Mouse (Mus musculus) c-Kit-positive CD71-negative TER-119-negative erythroid progenitor cells, embryonic 14.5 days (primary cell): ENCODE data around the gene Misp.

Experiments used
- DNase-seq: peaks from one replicate; pipeline ENCODE4 v3.0.0-alpha.2; 2013; ENCODE audit warnings: low read depth

The Misp gene

DNA sequence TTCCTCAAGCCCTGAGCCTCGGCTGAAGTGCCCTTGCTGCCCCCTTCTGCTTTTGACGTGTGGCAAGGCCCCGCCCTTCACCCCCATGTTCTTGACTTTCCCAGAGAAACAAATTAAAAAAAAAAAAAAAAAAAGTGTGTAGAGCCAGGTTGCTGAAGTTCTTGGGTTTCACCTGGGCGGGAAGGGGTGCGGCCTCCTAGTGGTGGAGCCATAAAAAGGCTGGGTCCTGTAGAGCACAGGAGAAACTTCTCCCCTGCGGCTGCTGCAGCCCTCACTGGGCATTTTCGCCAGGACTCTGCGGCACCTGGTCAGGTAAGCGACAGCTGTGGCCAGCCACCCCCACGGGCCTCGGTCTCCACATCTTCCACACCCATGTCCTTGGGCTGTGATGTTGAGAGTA is at the start of gene Misp:
Gene Misp, plus strand, starts transcription at position 208 of the 400 bp plus-strand sequence.
- no peak for DNase-seq

DNA sequence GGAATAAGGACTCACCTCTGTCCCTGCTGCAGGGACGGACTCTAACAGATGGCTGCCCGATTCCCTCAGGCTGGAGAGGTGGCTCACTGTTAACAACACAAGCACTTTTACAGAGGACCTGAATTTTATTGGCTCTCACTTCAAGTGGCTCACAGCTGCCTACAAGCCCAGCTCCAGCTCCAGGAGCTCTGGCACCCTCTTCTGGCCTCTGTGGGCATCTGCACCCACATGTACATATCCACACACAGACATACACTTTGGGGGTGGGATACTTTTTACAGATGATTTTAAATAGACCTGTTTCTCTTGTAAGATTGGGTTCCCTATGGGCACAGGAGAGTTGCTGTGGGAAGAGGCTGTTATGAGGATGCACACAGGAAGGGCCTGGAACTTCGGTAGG is 48.5 kb upstream of the Misp start:
- DNase-seq: no peak

DNA sequence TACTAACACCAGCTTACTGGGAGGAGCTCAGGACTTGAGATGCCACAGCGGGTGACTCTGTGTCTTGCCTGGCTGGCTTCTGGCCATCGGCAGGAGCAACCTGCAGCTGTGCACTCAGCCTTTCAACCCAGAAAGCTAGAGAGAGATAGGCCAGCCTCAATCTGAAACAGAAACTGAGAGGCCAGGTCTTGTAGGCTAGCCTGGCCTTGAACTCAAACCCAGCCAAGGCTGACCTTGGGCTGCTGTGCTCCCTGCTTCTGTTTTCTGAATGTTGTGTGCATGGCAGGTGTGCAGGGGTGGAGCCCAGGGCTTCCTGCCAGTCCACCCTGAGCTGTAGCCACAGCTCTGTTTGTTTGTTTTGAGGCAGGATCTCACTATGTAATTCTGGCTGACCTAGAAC is 47.6 kb upstream of the Misp start:
- DNase-seq: no peak

DNA sequence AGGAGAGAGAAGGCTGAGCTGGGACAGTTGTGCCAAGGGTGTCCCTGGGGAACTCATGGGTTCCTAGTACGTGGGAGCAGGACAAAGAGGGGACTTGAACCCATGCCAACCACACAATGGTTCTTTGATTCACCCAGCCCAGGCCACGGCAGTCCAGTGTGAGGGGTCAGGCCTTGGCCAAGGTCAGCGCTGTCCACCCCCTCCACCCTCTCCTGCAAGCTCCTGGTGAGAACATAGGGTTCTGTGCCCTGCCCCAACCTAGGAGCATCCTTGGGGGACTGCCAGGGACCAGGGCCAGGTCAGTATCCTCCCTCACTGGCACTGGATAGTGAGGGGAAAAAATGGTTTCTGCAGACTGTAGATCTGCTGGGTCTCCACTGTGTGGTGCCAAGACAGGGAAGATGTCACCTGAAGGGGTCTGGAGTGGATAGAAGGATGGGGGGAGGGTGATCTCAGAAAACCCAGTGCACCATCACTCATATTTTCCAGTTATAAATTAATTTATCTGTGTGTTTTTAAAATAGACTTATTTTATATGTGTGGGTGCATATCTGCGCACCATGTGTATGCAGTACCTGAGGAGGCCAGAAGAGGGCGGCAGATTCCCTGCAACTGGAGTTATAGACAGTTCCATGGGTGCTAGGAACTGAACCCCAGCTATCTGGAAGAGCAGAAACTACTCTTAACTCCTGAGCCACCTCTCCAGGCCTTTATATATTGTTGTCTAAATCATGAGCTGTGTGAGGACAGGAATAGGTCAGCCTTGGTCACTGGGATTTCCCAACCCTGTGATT is 46.1 kb upstream of the Misp start:
- DNase-seq: no peak

DNA sequence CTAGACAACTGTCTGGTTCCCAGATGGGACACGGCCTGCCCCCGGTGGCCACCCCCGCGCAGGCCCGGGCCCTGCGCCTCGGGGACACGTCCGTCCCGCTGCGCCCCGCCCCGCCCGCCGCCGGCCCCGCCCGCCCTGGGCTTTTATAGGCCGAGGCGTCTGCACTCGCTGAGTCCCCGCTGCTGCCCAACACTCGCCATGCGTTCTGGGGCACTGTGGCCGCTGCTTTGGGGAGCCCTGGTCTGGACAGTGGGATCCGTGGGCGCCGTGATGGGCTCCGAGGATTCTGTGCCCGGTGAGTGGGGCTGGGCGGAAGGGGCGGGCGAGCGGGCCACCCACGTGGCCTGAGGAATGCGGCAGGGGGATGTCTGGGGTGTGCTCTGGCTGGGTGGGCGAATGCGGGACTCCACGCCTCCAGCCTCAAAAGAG is 43.7 kb upstream of the Misp start, which contains the start of gene Fstl3:
Gene Fstl3, plus strand, starts transcription at position 170 of the 429 bp plus-strand sequence.
- DNase-seq: no peak

DNA sequence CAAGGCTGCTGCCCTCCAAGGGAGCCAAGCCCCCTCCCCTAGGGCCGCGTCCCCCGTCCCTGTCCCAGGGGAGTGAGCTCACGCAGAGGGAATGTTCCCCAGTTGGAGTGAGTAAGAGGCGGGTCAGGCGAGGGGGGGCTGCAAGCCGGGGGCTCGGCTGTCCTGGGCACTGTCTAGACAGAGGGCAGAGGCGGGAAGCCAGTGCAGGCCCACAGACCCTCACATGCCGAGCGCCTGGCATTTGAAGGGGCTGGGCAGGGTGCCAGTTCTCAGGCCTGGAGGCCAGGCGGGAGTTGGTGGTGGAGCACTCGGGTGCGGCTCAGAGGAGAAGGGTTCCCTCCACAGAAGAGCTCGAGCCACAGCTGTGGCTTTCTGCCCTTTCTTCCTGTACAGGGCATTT is 42.8 kb upstream of the Misp start:
- DNase-seq: no peak

DNA sequence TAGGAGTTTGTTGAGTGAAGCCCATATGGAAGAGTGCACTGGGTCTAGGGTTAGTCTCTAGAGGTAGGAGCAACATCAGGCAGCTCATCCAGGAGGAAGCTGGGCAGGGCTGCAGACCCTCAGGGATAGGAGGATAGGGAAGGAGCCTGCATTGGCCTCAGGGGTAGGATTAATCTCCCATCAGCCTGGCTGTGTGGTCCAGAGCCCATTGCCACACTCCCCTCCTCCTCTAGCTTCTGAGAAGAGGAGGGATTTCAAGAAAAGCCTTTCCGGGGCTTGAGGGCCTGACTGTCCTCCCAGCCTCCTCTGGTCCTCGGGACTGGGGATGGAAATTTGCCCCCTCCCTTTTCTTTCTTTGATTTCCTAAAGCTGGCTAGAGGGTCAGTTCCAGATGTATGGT is 41.6 kb upstream of the Misp start:
- DNase-seq: no peak

DNA sequence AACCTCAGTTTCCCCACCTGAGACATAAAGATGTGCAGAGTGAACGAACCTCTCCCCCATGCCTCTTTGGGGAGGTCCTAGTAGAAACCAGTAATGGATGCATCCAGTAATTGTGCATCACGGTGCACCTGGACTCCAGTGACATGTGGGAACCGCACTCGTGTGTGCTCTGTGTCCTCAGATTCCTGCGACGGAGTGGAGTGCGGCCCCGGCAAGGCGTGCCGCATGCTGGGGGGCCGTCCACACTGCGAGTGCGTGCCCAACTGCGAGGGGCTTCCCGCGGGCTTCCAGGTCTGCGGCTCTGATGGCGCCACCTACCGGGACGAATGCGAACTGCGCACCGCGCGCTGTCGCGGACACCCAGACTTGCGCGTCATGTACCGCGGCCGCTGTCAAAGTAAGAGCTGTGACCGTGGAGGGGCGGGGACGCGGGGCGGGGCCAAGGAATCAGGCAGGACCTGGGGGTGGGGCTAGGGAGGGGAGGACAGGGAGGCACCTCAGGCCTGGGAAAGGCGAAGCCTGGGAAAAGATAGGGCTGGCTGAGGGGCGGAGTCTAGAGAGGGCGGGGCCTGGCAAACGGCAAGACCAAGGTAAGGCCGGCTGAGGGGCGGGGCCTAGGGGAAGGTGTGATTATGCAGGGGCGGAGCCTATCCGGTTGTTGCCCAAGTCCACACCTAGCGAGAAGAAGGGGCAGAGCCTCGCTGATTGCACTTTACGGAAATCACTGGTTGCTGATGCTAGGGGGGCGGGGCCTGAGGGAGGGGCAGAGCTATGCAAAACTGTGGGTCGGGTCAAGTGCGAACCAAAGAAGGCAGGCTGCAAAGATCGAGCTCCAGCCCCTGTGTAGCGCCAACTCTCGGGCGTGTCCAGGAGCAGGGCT is 40.8 kb upstream of the Misp start:
- DNase-seq: peak; percentile 95

DNA sequence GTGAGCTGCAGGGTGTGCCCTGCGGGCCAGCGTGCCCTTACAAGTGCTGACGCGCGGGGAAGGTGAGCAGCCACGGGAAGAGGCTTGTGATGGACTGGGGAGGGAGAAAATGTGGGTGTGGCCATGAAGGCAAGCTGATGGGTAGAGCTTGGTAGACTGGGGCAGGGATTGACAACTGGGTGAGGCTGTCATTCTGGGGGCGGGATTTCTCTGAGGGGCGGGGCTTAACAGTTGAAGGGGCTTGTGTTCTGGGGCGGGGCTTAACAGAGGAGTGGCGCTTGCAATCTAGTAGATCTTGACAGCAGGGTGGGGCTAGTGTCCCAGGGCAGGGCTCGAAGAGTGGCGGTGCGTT is 40.1 kb upstream of the Misp start:
- peak; percentile 79 for DNase-seq

DNA sequence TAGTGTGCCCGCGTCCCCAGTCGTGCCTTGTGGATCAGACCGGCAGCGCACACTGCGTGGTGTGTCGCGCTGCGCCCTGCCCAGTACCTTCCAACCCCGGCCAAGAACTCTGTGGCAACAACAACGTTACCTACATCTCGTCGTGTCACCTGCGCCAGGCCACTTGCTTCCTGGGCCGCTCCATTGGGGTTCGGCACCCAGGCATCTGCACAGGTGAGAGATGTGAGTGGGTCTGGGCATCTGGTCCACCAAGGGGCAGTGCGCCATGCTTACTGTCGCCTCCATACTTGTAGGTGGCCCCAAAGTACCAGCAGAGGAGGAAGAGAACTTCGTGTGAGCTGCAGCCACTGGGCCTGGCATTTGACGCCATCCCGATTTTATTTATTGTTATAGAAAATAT is 39.6 kb upstream of the Misp start:
- DNase-seq: no peak

DNA sequence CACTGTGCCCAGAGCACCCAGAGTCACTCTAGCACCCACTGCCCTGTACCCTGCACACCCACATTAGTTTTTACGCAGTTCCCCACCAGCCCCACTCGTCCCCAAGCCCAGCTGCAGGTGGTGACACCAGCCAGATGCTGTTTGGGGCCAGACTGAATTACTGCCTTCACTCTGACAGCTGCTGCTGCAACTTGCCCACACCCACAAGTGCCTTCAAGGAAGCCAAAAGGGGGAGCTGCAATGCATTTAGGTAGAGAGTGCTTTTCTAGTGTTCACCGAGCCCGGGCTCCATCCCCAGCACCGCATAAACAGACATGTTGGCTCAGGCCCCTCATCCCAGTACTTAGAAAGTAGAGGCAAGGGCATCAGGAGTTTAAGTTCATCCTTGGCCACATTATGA is 38.8 kb upstream of the Misp start:
- DNase-seq: no peak

DNA sequence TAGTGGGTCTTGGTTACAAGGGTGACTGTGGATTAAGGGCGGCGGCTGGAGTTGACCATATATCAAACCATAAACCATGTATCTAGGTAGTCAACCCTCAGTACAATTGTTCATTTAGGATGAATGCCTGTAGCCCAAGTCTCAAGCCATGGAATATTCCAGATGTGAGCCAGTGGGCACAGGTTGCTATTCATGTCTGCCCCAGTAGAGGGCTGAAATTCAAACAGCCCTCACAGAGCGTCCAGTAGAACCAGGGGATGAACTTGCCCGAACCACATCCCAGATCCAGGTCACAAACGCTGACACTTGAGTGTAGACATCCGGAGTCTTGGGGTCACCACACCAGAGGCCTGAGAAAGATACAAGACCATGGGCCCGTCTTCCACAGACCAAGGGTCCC is 37.7 kb upstream of the Misp start:
- DNase-seq: no peak

DNA sequence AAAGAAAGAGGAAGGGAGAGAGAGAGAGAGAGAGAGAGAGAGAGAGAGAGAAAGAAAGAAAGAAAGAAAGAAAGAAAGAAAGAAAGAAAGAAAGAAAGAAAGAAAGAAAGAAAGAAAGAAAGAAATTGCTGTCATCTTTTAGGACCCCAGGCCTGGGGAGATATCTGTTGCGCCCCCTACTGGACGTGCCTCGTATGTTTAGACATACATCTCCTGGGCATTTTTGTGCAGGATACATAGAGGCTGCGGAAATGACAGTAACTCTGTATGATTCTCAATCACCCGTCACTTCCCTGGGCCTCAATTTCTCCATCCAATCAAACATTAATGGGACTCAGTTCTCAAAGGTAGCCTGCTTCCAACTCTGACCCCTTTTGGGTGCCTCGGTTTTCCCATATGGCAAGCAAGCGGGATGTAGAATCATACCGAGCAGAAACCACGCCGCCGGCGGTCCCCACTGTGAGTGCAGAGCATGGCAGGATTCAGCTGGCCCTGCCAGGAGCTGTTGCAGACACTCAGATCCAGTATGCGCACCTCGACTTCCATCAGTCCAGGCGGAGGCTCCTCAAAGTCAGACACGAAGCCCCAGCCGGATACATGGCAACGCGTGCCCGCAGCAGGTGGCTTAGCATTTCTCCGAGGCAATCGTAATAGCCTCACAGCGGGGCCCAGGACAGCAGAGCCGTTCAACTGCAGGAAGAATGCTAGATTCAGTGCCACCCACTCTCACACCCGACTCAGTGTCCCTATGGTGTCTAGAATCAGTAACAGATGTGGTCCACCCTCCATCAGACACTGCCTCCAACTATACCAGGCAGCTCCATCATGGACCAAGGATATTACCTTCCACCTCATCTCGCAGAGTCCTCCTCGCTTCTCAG is 36.6 kb upstream of the Misp start:
- peak; percentile 62 for DNase-seq

DNA sequence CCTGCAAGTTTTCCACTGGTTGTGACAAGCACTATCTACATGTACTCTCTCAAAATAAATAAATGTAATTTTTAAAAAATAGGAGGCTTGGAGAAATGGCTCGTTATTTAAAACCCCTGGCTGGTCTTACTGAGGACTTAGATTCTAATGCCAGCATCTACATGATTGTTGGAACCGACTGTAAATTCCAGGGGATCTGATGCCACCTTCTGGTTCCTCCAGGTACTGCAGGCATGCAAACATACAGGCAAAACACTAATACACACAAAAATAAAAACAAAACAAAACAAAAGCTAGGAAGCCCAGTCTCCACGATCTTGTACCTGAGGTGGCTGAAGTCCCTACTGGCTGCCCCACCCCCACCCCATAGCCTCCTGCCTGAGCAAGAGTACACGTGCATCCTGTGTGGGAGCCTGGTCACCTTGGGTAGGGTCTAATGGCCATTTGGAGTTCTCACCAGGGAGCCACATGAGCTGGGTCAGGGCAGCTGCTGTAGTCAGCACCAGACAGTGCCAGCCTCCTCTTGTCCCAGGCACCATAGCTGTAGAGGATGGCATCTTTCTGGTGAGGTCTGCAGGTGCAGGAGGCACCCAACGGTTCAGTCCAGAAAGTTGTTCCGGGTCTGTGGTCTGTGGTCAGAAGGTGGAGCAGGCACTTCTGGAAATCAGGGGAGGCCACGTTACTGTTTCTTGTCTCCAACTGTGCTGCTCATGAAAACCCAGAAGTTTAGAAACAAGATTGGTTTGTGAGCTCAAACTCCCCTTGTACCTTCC is 32.2 kb upstream of the Misp start:
- peak; percentile 75 for DNase-seq

DNA sequence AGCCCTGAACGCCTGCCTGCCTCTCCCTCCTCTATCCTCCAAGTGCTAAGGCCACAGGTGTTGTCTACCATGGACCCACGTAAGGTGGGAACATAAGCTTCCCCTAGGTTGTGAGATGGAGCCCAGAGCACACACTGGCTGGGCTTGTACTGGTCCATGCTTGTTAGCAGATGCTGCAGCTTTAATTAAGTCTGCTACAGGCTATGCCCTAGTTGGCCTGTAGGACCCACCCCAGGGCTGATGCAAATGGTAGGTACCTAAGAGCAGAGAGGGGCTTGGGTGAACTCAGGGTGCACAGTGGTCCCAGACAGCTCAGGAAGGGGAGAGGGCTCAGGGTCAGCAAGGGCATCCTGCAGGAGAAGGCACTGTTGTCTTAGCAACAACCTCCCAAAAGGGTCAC is 31.2 kb upstream of the Misp start:
- DNase-seq: no peak

DNA sequence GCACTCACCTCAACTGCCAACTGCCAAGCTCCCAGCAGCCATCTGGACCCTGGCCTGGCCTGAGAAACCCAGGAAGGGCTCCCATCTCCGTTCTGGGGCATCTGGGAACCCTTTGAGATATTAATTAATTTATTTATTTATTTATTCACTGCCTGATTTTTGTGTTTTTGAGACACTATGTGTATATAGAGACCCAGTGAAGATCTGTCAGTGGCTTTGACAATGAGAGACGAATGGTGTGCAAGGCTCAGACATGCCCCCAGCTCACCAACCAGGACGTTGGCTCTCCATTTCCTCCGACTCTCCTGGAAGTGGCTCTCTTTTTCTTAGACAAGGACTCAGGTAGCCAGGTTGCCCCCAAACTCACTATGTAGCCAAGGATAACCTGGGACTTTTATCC is 29.9 kb upstream of the Misp start, which contains the start of gene Prss57:
Gene Prss57, minus strand, starts transcription at position 101 of the 400 bp plus-strand sequence.
- DNase-seq: no peak

DNA sequence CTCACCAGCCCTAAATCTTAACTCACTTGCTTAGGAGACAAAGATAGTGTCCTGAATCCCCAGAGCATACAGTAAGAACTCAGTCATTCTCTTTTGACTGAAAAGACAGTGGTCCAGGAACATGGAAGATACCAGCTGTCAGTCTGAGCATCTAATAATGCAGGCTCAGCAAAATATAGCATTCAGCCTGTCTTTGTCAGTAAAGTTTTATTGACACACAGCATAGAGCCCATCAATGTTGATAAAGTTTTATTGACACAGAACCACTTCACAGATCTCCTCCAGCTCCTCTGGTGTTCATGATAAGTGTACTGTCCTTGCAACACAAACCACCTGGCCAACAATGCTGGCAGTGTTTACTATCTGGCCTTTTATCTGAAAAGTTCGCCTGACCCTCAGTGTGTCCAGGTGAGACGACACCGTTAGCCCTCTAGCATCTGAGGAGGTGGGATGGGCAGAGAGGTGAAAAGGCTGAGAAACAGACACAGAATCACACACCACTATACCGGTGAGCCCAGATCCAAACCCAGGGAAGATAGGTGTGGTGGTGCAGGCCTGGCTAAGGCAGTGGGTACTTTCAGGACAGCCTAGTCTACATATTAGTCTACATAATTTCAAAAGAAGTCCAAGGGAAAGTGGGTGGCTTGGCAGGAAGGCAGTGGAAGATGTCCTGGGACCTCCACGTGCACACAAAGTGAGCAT is 28.3 kb upstream of the Misp start:
- DNase-seq: no peak

DNA sequence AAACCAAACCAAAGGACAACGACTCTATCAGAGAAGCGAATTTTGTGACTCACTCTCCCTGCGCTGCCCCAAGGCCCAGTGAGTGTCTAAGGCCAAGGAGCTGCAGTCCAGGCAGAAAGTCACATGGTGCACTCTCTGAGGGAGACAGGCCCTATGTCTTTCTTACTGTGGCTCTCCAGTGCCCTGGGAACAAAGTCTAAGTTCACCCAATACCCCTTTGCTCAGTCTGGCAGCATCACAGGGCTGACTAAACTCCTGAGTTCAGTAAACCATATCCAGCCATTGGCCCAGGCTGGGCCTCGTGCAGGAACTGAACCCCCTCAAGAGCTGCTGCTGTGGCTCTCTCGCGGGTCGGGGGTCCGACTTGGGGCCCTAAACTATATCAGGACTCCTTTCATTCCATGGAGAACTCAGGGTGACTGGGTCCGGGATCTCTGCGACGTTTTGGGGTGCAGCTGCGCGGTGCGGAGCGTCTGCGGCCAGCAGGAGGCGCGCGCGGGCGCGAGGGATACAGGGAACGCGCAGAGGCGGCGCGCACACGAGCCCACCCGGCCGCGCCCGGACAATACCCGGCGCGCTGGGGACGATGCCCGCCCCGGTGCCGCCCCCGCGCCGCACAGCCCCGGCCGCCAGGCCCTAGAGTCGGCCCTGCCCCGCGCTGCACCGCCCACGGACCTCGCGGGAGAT is 27.6 kb upstream of the Misp start, which contains the start of gene Palm:
Gene Palm, plus strand, starts transcription at position 522 of the 687 bp plus-strand sequence.
- DNase-seq: peak; percentile 51

DNA sequence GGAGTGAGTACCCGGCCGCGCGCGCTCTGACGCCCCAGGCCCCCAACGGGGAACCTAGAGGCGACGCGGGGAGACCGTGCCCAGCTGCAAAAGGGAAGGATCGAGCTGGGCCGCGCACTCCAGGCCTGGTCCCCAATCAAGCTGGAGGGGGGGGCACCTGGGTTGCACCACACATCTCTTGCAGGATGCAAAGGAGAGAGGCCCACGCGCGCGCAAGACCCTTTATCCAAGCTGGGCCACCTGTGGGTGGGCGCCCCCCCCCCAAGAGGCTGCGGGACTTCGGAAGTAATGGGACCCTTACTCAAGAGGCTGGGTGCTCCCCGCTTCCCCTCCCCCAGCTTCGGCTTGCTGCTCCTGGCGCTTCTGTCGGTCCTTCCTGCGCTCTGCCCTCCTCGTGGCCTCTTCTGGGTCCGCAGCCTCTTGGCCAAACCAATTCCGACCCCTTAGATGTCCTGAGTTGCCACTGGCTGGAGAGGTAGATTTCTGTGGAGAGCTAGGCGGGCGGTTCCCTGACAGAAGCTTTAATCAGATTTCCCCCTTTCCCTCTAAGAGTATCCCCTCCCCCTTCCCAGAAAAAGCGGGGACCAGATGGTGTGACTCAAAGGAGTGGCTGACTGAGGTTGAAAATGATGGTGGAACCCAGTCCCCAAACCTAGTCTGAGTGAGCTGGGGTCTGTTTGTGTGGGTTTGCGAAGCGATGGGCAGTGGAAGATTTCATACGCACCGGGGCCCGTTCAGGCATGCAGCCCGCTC is 26.9 kb upstream of the Misp start:
- DNase-seq: no peak
